Mouse (Mus musculus): ENCODE results near the gene Sbno2.
A peak's percentile ranks its signal among the peaks of the same experiment; 100 is the strongest.

DNA sequence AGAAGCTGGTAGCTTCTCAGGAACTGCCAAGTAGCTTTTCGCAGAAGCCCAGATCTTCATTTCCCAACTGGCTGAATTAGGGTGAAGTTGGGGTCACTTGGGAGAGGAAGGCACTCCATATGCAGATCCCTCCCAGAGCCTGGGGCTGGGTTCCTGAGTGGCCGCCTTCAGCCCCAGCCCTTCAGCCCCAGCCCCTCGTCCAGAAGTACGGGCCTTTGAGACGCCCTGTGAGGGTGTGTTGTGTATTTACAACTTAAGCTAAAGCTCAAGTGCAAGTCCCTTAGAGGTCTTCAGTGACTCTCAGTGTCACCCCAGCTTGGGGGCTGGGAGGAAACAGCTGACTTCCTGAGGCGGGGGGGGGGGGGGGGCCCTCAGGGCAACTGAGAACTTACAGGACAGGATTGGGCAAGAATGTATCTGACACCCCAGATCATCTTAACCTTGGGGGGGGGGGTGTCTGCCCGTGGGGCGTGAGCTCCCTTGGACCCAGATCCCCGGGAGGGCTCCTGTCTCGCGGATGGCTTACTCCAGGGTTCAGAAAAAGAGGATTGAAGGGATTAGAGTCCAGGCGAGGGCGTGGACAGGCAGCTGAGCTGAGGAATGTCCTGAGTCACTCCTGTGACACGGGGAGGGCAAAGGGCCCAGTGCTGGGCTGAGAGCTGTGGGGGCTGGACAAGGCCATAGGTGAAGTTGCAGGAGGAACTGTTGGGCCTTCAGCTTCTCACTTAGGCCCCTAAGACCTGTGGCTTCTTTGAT, 53.6 kb downstream of the Sbno2 start:
- TF ChIP-seq POLR2A (IDR thresholded peaks at IDR 0.05; ENCODE audit: insufficient read depth, low read depth, low read length) (peak; percentile 38), CTCF (IDR thresholded peaks at IDR 0.05) (no peak), EP300 (IDR thresholded peaks at IDR 0.05; ENCODE audit: insufficient read depth, low read depth, low read length) (peak; percentile 60; the same call in 1 of the 2 replicates)
